ENCODE assay signal across 16 mouse cellular contexts in the genomic region with DNA sequence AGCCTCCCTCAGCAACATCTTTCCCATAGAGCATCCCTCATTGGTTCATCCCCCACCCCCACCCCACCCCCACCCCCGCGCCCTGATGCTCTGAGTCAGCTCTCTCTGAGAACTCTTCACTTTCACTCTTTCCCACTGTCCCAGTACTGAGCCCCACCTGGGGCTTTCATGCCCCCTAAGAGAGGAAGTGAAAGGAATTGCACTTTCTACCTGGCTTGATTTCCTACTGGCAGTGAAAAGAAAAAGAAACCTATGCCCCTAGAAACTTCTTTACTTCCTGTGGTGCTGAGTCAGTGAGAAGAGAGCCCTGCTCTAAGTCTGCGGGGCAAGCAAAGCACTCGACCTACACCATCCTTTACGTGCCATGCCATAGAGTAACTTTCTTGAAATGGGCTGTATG.
"Had no signal": no experiment of that assay in that cellular context is flagged by ENCODE, and none has a peak within 500 bp of the region (broad histone marks: within the 10 kb centered on the region; RNA-seq: fewer than 3 reads in every experiment).

No protein-coding gene starts in this region.

- H3K4me1 ChIP-seq: megakaryocyte, embryonic 14.5 days had no signal

- ATAC-seq: intestine, embryonic 15.5 days; midbrain, embryonic 16.5 days had no signal

- H3K27me3 ChIP-seq: intestine, embryonic 15.5 days; megakaryocyte, embryonic 14.5 days; midbrain, embryonic 12.5 days; stomach, embryonic 15.5 days had no signal

- H3K4me3 ChIP-seq: intestine, embryonic 15.5 days; layer of hippocampus, adult 2 months; left cerebral cortex, adult 2 months; limb, embryonic 10.5 days; megakaryocyte, embryonic 14.5 days; midbrain, embryonic 12.5 days; stomach, embryonic 15.5 days had no signal

- H3K9ac ChIP-seq: intestine, embryonic 15.5 days; lung, embryonic 14.5 days; midbrain, embryonic 12.5 days; stomach, embryonic 15.5 days had no signal

- DNase-seq: kidney, adult 18-20 months; kidney, postnatal 10 days; kidney, postnatal 4 days; lung, embryonic 14.5 days; lung, postnatal 14 days; thymus, postnatal 36 days had no signal

- H3K9me3 ChIP-seq: intestine, embryonic 15.5 days; limb, embryonic 10.5 days; megakaryocyte, embryonic 14.5 days; midbrain, embryonic 12.5 days; stomach, embryonic 15.5 days had no signal

- H3K27ac ChIP-seq: intestine, embryonic 15.5 days; layer of hippocampus, adult 2 months; left cerebral cortex, adult 2 months; limb, embryonic 10.5 days; macrophage; midbrain, embryonic 12.5 days; stomach, embryonic 15.5 days had no signal

- H3K4me2 ChIP-seq: intestine, embryonic 15.5 days; liver, embryonic 11.5 days; lung, embryonic 14.5 days; midbrain, embryonic 12.5 days; stomach, embryonic 15.5 days had no signal

- H3K36me3 ChIP-seq: intestine, embryonic 15.5 days; limb, embryonic 10.5 days; midbrain, embryonic 12.5 days; stomach, embryonic 15.5 days had no signal
